2 mouse cellular contexts compared by ENCODE assay signal in the genomic region with DNA sequence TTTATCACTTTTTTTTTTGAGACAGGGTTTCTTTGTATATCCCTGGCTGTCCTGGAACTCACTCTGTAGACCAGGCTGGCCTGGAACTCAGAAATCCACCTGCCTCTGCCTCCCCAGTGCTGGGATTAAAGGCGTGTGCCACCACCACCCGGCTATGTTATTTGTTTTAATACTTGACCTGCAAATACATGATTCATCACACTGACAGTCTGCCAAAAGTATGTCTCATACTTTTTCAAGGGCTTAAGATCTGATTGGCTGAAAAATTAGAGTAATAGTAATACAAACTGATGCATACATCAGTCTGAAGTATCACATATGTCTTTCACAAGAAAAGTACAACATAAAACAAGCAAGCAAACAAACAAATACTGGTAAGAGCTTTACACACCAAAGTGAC.
DNase-seq lines count a peak whose midpoint lies in the region; TF ChIP-seq lines count a peak whose summit lies in the region.
"Not testable (repeated sequence)": the region's sequence is repeated elsewhere in the genome, so short reads cannot be mapped to it uniquely, and the experiment has no call there.

No protein-coding gene starts in this region.

- 15% methylated on average over 2 of the region's 2 CpGs for WGBS in liver, adult 2 months

- H3K4me3 ChIP-seq in liver, adult 2 months (ENCODE audit: insufficient read depth, low read depth, low read length), result not testable (repeated sequence)

- TF ChIP-seq POLR2A in liver, adult 2 months (IDR thresholded peaks at IDR 0.05; ENCODE audit: extremely low read depth, insufficient read depth, low read length), result not testable (repeated sequence)

- H3K9ac ChIP-seq in liver, adult 2 months (ENCODE audit: low read depth, low read length), result not testable (repeated sequence)

- peaks cover 12% of the 10 kb centered on the region for H3K4me1 ChIP-seq in liver, adult 2 months (ENCODE audit: control insufficient read depth, insufficient read depth, low read length)

- H3K27ac ChIP-seq in liver, adult 2 months (replicated peaks; ENCODE audit: insufficient read depth, low read depth, low read length), result not testable (repeated sequence)

- peak; percentile 57 for DNase-seq in NIH3T3 (ENCODE audit: low read depth)
- peak; percentile 24 for DNase-seq in liver, adult 2 months (ENCODE audit: extremely low read depth, low read depth, low spot score)

- not testable (repeated sequence) for H3K36me3 ChIP-seq in liver, adult 2 months (ENCODE audit: control insufficient read depth, insufficient read depth, low read length)

- TF ChIP-seq CTCF in liver, adult 2 months (IDR thresholded peaks at IDR 0.05; ENCODE audit: low read depth, low read length), result not testable (repeated sequence)

- not testable (repeated sequence) for H3K79me2 ChIP-seq in liver, adult 2 months (ENCODE audit: control insufficient read depth, insufficient read depth, low read length)

- not testable (repeated sequence) for H3K27me3 ChIP-seq in liver, adult 2 months (ENCODE audit: control insufficient read depth, insufficient read depth, low read length)
